Mouse (Mus musculus) ES-Bruce4 (cell line): ENCODE data around the gene Pgap3. TPM values are rescaled to one million over a fixed set of nuclear protein-coding genes. Genes with fewer than 3 reads are reported as not detected.

Experiments used
- H3K27ac ChIP-seq: 2 replicates; pipeline ENCODE4 v1.5.1; 2012; ENCODE audit warnings: low read length, inconsistent platforms; ENCODE audit not compliant: insufficient read depth
- H3K27me3 ChIP-seq: 2 replicates; pipeline ENCODE4 v1.6.1; 2012; ENCODE audit warnings: mild to moderate bottlenecking, low read length, inconsistent platforms; ENCODE audit not compliant: control insufficient read depth, poor library complexity, insufficient read depth, severe bottlenecking
- H3K36me3 ChIP-seq: 2 replicates; pipeline ENCODE4 v1.6.1; 2012; ENCODE audit warnings: inconsistent platforms, mild to moderate bottlenecking, low read length, moderate library complexity; ENCODE audit not compliant: control insufficient read depth, poor library complexity, insufficient read depth, severe bottlenecking
- H3K4me1 ChIP-seq: one replicate; pipeline ENCODE4 v1.8.1; 2011; ENCODE audit warnings: low read length; ENCODE audit not compliant: control insufficient read depth, insufficient read depth
- H3K4me3 ChIP-seq: 2 replicates; pipeline ENCODE4 v1.5.1; 2011; ENCODE audit warnings: low read depth, mild to moderate bottlenecking, low read length
- H3K9ac ChIP-seq: 2 replicates; pipeline ENCODE4 v1.6.1; 2012; ENCODE audit warnings: low read depth, mild to moderate bottlenecking, inconsistent platforms; ENCODE audit not compliant: poor library complexity, severe bottlenecking
- H3K9me3 ChIP-seq: replicated peaks from 2 replicates; pipeline ENCODE4 v1.6.1; 2012; ENCODE audit warnings: mild to moderate bottlenecking, low read length, inconsistent platforms; ENCODE audit not compliant: control insufficient read depth, poor library complexity, insufficient read depth, severe bottlenecking
- CTCF ChIP-seq: IDR thresholded peaks from one replicate; pipeline ENCODE4 v1.8.1; 2011; ENCODE audit warnings: low read depth, low read length
- EP300 ChIP-seq: IDR thresholded peaks from 2 replicates; pipeline ENCODE4 v1.6.1; 2011; ENCODE audit warnings: low read depth, low read length; ENCODE audit not compliant: insufficient read depth
- POLR2A ChIP-seq: IDR thresholded peaks from one replicate; pipeline ENCODE4 v1.8.1; 2011; ENCODE audit warnings: low read length; ENCODE audit not compliant: insufficient read depth
- polyA plus RNA-seq: library from polyadenylated mRNA; stranded (reverse); fragments of >200 nt; gene quantifications from 2 replicates; pipeline ENCODE4 v1.2.4, GENCODE M21; 2011; ENCODE audit warnings: low read depth; ENCODE audit not compliant: missing spikeins, insufficient read depth, insufficient read length

Gene Pgap3
- polyA plus RNA-seq, 1 experiment = 5.0 TPM

DNA sequence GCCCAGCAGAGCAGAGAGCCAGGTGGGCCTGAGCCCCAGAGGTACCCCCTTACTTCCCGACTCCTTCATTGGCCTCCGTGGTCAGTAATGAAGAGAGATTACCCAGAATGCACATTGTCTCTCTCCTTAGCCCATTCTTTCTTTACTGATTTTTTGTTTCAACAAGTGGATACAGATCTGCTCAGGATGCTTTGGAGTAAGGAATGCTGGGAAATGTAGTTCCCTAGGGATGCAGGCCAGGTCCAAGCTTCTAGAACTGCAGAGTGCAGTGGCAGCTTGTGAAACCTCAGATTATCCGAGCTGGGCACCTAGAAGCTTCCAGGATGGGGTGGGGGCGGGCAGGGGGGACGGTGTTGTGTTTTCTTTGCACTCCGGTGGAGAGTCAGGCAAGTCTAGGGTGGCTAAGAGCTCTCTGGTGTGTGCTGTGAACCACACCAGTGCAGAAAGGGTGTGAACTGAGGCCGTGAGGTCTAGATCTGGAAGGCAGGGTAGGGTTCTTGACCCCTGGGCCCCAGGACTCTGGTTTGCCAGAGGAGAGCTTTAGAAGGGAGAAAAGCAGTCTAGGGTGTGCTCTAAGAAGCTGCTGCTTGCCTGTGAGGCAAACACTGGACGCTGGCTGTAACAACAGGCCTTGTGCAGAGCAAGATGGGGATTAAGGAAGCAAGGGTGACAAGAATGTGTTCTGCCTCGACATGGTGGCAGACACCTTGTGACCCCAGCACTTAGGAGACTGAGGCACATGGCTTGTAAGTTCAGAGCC lies 31.6 kb upstream of the Pgap3 start:
- 0 out of 2 replicates have a peak, but pooled peaks cover 1% of the 10 kb centered on the region for H3K36me3 ChIP-seq
- H3K27ac ChIP-seq = no peak overlapping the region
- H3K9me3 ChIP-seq = no peaks in the 10 kb centered on the region
- no peaks in the 10 kb centered on the region for H3K4me1 ChIP-seq
- H3K27me3 ChIP-seq = no peaks in the 10 kb centered on the region
- H3K9ac ChIP-seq = no peak overlapping the region
- TF ChIP-seq CTCF (no peak), POLR2A (no peak), EP300 (no peak)
- no peak overlapping the region for H3K4me3 ChIP-seq

DNA sequence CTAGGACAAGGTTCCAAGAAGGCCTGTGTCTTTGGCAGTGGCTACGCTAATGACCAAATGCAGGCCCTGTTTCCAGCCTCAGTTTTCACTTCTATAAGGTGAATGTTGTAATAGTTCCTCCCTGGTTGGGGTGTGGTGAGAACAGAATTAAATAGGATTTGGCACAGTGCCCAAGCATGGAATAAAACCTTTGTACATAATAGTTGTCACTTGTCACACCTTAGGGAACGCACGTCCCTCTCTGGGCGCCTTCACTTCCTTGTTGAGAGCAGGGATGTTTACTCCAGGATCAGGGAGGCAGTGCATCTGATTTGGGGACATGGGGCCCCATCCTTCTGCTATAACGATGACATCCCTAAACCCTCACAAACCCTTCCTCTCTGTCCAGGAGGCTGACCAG lies 28.1 kb upstream of the Pgap3 start:
- no peak overlapping the region for H3K9ac ChIP-seq
- 0 out of 2 replicates have a peak, but pooled peaks cover 2% of the 10 kb centered on the region for H3K36me3 ChIP-seq
- no peak overlapping the region for H3K27ac ChIP-seq
- H3K27me3 ChIP-seq = no peaks in the 10 kb centered on the region
- no peaks in the 10 kb centered on the region for H3K9me3 ChIP-seq
- no peak for TF ChIP-seq EP300
- TF ChIP-seq CTCF = no peak
- no peak for TF ChIP-seq POLR2A
- H3K4me1 ChIP-seq = no peaks in the 10 kb centered on the region
- no peak overlapping the region for H3K4me3 ChIP-seq

DNA sequence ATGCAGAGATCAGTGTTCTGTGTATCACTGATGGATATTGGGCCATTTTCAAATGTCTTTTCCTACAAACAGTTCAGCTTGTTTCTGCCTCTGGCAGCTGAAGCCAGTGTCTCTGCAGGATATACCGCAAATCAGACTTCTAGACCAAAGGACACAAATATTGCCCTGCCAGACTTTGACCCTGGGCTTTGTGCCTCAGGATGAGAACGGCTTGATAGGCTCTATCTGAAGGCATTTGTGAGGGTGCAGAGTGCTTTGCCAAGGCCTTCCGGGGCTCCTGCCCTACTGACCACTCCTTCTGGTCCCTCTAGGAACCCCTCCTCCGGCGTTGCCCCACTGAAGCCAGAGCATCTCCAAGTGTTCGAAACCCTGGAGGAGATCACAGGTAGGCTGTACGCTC lies 26.3 kb upstream of the Pgap3 start:
- Histone ChIP-seq H3K36me3 (0 out of 2 replicates have a peak, but pooled peaks cover 2% of the 10 kb centered on the region), H3K4me3 (no peak overlapping the region), H3K4me1 (no peaks in the 10 kb centered on the region), H3K27ac (no peak overlapping the region), H3K27me3 (no peaks in the 10 kb centered on the region), H3K9ac (no peak overlapping the region), H3K9me3 (no peaks in the 10 kb centered on the region)
- TF ChIP-seq POLR2A (no peak), EP300 (no peak), CTCF (no peak)

DNA sequence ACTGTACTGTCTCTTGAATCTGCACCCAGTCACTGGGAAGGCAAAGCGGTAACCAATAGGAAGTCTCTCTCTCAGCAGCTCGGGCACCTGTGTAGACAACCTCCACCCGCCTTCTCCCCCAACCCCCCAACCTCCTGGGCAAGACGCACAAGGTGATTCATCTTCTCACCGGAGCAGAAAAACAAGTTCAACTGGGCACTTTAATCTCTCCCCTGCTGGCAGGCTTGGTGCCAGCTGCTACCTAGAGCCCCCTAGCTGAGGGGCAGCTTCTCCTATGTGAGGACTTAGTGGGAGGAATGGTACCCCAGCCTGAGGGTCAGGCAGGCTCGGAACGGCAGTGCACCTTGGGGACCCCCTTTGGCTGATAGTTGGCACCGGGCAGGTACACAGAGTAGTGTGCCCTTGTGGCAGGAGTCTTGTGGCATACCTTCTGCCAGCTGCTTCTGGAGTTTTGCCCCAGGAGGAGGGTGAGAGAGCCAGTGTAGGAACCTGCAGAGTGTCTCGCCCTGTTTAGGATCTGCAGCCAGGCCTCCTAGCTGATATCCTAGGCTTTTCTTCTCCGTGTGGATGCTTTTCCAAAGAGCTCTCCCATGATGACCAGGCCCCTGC lies 18.8 kb upstream of the Pgap3 start:
- H3K27ac ChIP-seq = no peak overlapping the region
- no peak overlapping the region for H3K9ac ChIP-seq
- H3K36me3 ChIP-seq = no peaks in the 10 kb centered on the region
- H3K4me3 ChIP-seq = no peak overlapping the region
- H3K27me3 ChIP-seq = no peaks in the 10 kb centered on the region
- H3K9me3 ChIP-seq = no peaks in the 10 kb centered on the region
- TF ChIP-seq CTCF (no peak), EP300 (no peak), POLR2A (no peak)
- H3K4me1 ChIP-seq = peaks cover 2% of the 10 kb centered on the region

DNA sequence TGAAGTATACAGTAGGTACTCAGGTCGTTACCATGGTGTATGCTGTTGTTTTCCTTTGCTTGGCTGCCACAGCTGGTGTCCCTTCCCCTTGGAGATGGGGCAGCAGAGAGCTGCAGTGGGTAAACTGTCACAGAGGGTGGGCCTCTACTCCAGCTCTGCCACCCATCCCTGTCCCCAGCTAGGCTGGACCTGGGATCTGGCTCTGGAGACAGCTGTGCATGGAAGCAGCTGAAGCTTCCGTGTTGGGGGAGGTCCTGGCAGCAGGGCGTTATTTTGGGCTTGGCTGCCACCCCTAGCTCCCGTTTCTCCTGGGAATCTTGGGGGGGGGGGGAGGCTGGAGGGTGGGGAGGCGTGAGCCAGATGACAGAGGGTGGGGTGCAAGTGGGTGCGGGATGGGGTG lies 18.0 kb upstream of the Pgap3 start:
- TF ChIP-seq CTCF (no peak), EP300 (no peak), POLR2A (no peak)
- peaks cover 5% of the 10 kb centered on the region for H3K4me1 ChIP-seq
- no peaks in the 10 kb centered on the region for H3K36me3 ChIP-seq

DNA sequence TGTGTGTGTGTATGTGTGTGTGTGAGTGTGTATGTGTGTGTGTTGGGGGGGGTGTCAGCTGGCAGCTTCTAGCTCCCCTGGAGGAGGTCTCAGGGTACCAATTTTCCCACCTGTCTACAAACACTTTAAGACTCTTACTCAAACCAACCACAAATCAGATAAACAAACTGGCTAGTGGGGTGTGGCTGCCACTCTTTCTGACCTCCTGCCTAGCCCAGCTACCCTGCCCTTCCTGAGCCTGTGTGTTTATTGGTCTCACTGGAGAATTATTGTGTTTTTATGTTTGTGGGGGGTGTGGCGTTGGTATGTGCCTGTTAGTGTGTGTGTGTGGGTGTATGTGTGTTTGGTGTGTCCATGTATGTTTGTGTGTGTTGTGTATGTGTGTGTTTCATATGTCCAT lies 16.8 kb upstream of the Pgap3 start:
- Histone ChIP-seq H3K4me3 (no peak overlapping the region), H3K4me1 (peaks cover 5% of the 10 kb centered on the region), H3K27ac (no peak overlapping the region), H3K9me3 (no peaks in the 10 kb centered on the region), H3K9ac (no peak overlapping the region), H3K36me3 (no peaks in the 10 kb centered on the region), H3K27me3 (no peaks in the 10 kb centered on the region)
- no peak for TF ChIP-seq EP300
- no peak for TF ChIP-seq CTCF
- no peak for TF ChIP-seq POLR2A

More for the DNA sequence above, 18.0 kb upstream of the Pgap3 start:
- no peak overlapping the region for H3K27ac ChIP-seq
- no peak overlapping the region for H3K9ac ChIP-seq
- H3K9me3 ChIP-seq = no peaks in the 10 kb centered on the region
- H3K27me3 ChIP-seq = no peaks in the 10 kb centered on the region
- H3K4me3 ChIP-seq = no peak overlapping the region
